Mouse (Mus musculus) heart, embryonic 11.5 days (tissue): ENCODE data around the gene Syn1. TPM values are rescaled to one million over a fixed set of nuclear protein-coding genes. Genes with fewer than 3 reads are reported as not detected.

ENCODE experiments used
- ATAC-seq: fragments of 200-750 bp; cut with Nextera tagmentation; replicated peaks from 2 replicates; pipeline ENCODE4 v1.8.0; 2017; ENCODE audit warnings: moderate library complexity; ENCODE audit not compliant: insufficient number of reproducible peaks, low FRiP score, low TSS enrichment
- H3K27ac ChIP-seq: fragments of 300-500 bp; sonication (generic); 2 replicates; pipeline ENCODE4 v1.5.1; 2014; ENCODE audit warnings: mild to moderate bottlenecking, low read depth, low read length
- H3K27me3 ChIP-seq: fragments of 300-500 bp; sonication (generic); 2 replicates; pipeline ENCODE4 v1.6.1; 2014; ENCODE audit warnings: mild to moderate bottlenecking, low read length, mixed read lengths; ENCODE audit not compliant: control insufficient read depth, insufficient read depth
- H3K36me3 ChIP-seq: fragments of 300-500 bp; sonication (generic); 2 replicates; pipeline ENCODE4 v1.6.1; 2014; ENCODE audit warnings: mild to moderate bottlenecking, low read length, moderate library complexity, mixed read lengths; ENCODE audit not compliant: control insufficient read depth, insufficient read depth
- H3K4me1 ChIP-seq: fragments of 300-500 bp; sonication (generic); 2 replicates; pipeline ENCODE4 v1.6.1; 2014; ENCODE audit warnings: low read length; ENCODE audit not compliant: control insufficient read depth, insufficient read depth
- H3K4me2 ChIP-seq: fragments of 300-500 bp; sonication (generic); 2 replicates; pipeline ENCODE4 v1.6.1; 2014; ENCODE audit warnings: mild to moderate bottlenecking, moderate library complexity
- H3K4me3 ChIP-seq: fragments of 300-500 bp; sonication (generic); 2 replicates; pipeline ENCODE4 v1.5.1; 2014; ENCODE audit warnings: low read depth, low read length
- H3K9ac ChIP-seq: fragments of 300-500 bp; sonication (generic); 2 replicates; pipeline ENCODE4 v1.6.1; 2014; ENCODE audit warnings: mild to moderate bottlenecking, low read depth, low read length, moderate library complexity
- H3K9me3 ChIP-seq: fragments of 300-500 bp; sonication (generic); replicated peaks from 2 replicates; pipeline ENCODE4 v1.6.1; 2016; ENCODE audit warnings: low read length; ENCODE audit not compliant: control insufficient read depth
- WGBS: fragments of 180-500 bp; shearing (Covaris S2); extraction: QIAGEN DNeasy Blood & Tissue Kit; methylation state at CpG from one replicate; pipeline ENCODE4 v1.1.7; 2014; ENCODE audit not compliant: insufficient replicate concordance; 5-methylcytosine and 5-hydroxymethylcytosine counted together
- polyA plus RNA-seq: library from polyadenylated mRNA; unstranded; fragments of >200 nt; fragmentation: Nextera tagmentation; extraction: Ambion mirVana; gene quantifications from 2 replicates; pipeline ENCODE4 v1.2.1, GENCODE M21; 2014

The Syn1 gene
- polyA plus RNA-seq, 1 experiment from 2014 or later, result 0.56 TPM

DNA sequence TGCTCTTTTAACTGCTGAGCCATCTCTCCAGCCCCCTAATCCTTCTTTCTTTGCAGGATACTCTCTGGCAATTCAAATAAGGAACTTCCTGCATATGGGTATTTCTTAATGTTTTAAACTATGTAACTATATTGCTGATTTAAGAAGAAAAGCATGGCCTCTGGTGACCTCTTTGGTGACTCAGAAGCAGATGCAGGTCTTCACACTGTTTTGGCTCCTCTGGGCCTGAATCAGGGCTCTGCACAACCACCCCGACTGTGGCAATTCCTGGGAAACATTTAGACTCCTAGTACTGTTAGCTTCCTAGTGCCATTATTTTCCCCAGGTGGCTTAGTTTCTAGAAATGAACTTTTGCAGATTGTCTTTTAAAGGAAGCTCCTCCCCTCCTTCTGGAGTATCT is 2.7 kb upstream of the Syn1 start:
- Histone ChIP-seq H3K27ac (no peak overlapping the region), H3K9me3 (no peaks in the 10 kb centered on the region), H3K4me1 (no peaks in the 10 kb centered on the region), H3K27me3 (peaks cover 8% of the 10 kb centered on the region; the same call in 1 of the 2 replicates), H3K4me2 (no peak overlapping the region), H3K36me3 (no peaks in the 10 kb centered on the region), H3K4me3 (no peak overlapping the region), H3K9ac (no peak overlapping the region)
- WGBS, result 75% methylated on average over 1 of the region's 1 CpGs
- ATAC-seq, result no peak

GRCm38 (mm10) chrX:20921366-20921765 is 562 bp upstream of the Syn1 start:
- no peak overlapping the region for H3K9ac ChIP-seq
- no peaks in the 10 kb centered on the region for H3K36me3 ChIP-seq
- no peaks in the 10 kb centered on the region for H3K4me1 ChIP-seq
- no peaks in the 10 kb centered on the region for H3K9me3 ChIP-seq
- no peak overlapping the region for H3K27ac ChIP-seq
- ATAC-seq, result no peak
- 38% methylated on average over 5 of the region's 5 CpGs for WGBS
- H3K27me3 ChIP-seq, result peaks cover 8% of the 10 kb centered on the region; the same call in 1 of the 2 replicates
- H3K4me2 ChIP-seq, result peak overlapping the region; percentile 72
- H3K4me3 ChIP-seq, result no peak overlapping the region

GRCm38 (mm10) chrX:20920249-20920843 is 458 bp downstream of the Syn1 start:
- H3K4me2 ChIP-seq, result peak overlapping the region; percentile 72
- 10% methylated on average over 32 of the region's 49 CpGs for WGBS
- peaks cover 8% of the 10 kb centered on the region; the same call in 1 of the 2 replicates for H3K27me3 ChIP-seq
- no peak overlapping the region for H3K9ac ChIP-seq
- H3K27ac ChIP-seq, result no peak overlapping the region
- H3K36me3 ChIP-seq, result no peaks in the 10 kb centered on the region
- H3K4me3 ChIP-seq, result peak overlapping the region; percentile 38
- H3K9me3 ChIP-seq, result no peaks in the 10 kb centered on the region
- no peaks in the 10 kb centered on the region for H3K4me1 ChIP-seq
- ATAC-seq, result peak; percentile 14; the same call in 1 of the 2 replicates

DNA sequence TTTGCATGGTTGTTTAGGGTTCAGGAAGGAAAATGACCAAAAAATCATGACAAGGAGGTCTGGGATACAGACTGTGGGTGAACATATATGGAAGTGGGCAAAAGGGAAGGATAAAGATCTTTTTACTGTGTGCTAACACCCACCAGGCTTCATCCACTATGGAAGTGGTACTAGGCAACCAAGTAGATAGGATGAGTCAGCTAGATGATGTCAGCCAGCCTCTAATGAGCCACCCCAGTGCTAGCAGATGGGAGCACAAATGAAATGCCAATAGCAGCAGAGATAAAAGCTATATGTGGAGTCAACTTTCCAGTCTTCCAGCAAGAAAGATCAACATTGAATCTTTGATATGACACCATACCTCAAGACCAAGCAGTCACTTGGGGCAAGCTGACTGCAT is 5.7 kb downstream of the Syn1 start:
- Histone ChIP-seq H3K27me3 (peaks cover 8% of the 10 kb centered on the region; the same call in 1 of the 2 replicates), H3K36me3 (no peaks in the 10 kb centered on the region)
- ATAC-seq, result no peak

DNA sequence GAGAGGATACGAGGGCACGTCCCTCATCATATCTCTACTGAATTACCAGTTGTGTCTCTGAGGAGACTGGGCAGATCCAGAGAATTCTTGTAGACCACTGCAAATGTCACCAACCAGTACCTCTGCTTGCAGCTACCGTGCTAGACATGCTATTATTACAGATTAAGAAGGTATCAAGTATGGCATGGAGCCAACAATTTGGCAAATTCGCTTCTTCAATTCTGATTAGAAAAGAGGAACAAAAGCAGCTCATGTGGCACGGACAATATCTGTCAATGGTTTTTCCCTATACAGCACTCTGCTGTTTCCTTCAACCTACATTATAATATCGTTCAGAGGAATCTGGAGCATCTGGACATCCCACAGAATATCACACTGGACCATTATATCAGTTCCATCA is 7.1 kb downstream of the Syn1 start:
- H3K27me3 ChIP-seq, result peaks cover 2% of the 10 kb centered on the region; the same call in 1 of the 2 replicates
- H3K9me3 ChIP-seq, result no peaks in the 10 kb centered on the region
- WGBS, result 77% methylated on average over 6 of the region's 6 CpGs
- no peaks in the 10 kb centered on the region for H3K36me3 ChIP-seq
- no peak overlapping the region for H3K4me2 ChIP-seq
- H3K4me3 ChIP-seq, result no peak overlapping the region
- no peak overlapping the region for H3K9ac ChIP-seq
- H3K27ac ChIP-seq, result no peak overlapping the region
- no peaks in the 10 kb centered on the region for H3K4me1 ChIP-seq
- ATAC-seq, result no peak

More for the DNA sequence above, 5.7 kb downstream of the Syn1 start:
- Histone ChIP-seq H3K4me3 (no peak overlapping the region), H3K27ac (no peak overlapping the region), H3K4me2 (no peak overlapping the region), H3K9ac (no peak overlapping the region), H3K9me3 (no peaks in the 10 kb centered on the region), H3K4me1 (no peaks in the 10 kb centered on the region)

- ATAC-seq, result no peak
- WGBS, result 29% methylated on average over 3 of the region's 3 CpGs
Observed at GRCm38 (mm10) chrX:20910074-20910473, 10.7 kb downstream of the Syn1 start.

GRCm38 (mm10) chrX:20875241-20875640 is 45.6 kb downstream of the Syn1 start:
- H3K4me1 ChIP-seq, result no peaks in the 10 kb centered on the region
- H3K4me2 ChIP-seq, result no peak overlapping the region
- no peak overlapping the region for H3K4me3 ChIP-seq
- H3K9me3 ChIP-seq, result no peaks in the 10 kb centered on the region
- WGBS, result 62% methylated on average over 3 of the region's 3 CpGs
- H3K27me3 ChIP-seq, result no peaks in the 10 kb centered on the region
- no peak for ATAC-seq
- H3K36me3 ChIP-seq, result no peaks in the 10 kb centered on the region
- H3K9ac ChIP-seq, result no peak overlapping the region
- H3K27ac ChIP-seq, result no peak overlapping the region

More at GRCm38 (mm10) chrX:20910074-20910473, 10.7 kb downstream of the Syn1 start:
- Histone ChIP-seq H3K4me2 (no peak overlapping the region), H3K27ac (no peak overlapping the region), H3K9me3 (no peaks in the 10 kb centered on the region), H3K4me3 (no peak overlapping the region), H3K9ac (no peak overlapping the region), H3K4me1 (no peaks in the 10 kb centered on the region), H3K27me3 (no peaks in the 10 kb centered on the region), H3K36me3 (no peaks in the 10 kb centered on the region)

- WGBS, result 31% methylated on average over 11 of the region's 11 CpGs
- Histone ChIP-seq H3K36me3 (no peaks in the 10 kb centered on the region), H3K27me3 (no peaks in the 10 kb centered on the region), H3K4me1 (no peaks in the 10 kb centered on the region), H3K4me3 (no peak overlapping the region), H3K4me2 (no peak overlapping the region), H3K9ac (no peak overlapping the region), H3K27ac (no peak overlapping the region), H3K9me3 (no peaks in the 10 kb centered on the region)
- no peak for ATAC-seq
Observed at GRCm38 (mm10) chrX:20872928-20873500, 47.8 kb downstream of the Syn1 start.
